Mouse (Mus musculus): Measurements from ENCODE around the gene Cript. TPM values are rescaled to one million over a fixed set of nuclear protein-coding genes. Genes with fewer than 3 reads are reported as not detected.
A peak's percentile ranks its signal among the peaks of the same experiment; 100 is the strongest.

Gene Cript
- 51.4 and 51.6 TPM in 2 replicates for total RNA-seq (2014; rRNA removed)
- polyA plus RNA-seq (2015; fragmentation: Nextera tagmentation; extraction: Ambion mirVana): 194 and 199 TPM in 2 replicates

- under 1% methylated on average over 37 of the region's 43 CpGs for WGBS
- H3K27me3 ChIP-seq (ENCODE audit: insufficient read depth, low read length): no peaks in the 10 kb centered on the region
- ATAC-seq (ENCODE audit: low FRiP score): peak; percentile 100
These were observed at the start of gene Cript, which contains the start of gene Pigf for GRCm38 (mm10) chr17:87025269-87025949. Gene Cript (plus strand): TSS chr17:87025550. Gene Pigf (minus strand): TSS chr17:87025406.

DNA sequence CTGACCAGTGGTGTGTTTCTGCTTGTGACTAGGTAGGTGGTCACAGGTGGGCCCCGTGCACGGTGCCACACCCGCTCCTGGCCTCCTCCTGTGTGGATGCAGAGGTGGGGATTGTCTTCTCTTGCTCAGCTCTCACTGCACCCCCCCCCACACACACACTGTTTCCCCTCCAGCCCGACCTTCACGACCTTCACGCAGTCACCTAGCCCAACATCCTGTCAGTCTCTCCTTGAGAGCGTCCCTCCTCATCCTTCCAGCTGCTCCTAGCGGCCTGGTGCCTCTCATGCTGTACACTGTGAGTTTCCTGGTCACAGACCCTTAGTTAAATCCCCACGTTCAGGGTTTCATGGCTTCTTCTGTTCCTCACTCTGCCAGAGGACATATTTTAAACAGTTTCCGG lies 49.0 kb upstream of the Cript start:
- Histone ChIP-seq H3K4me1 (ENCODE audit: insufficient read depth, low read length) (no peaks in the 10 kb centered on the region), H3K36me3 (ENCODE audit: insufficient read depth, low read length) (no peaks in the 10 kb centered on the region), H3K4me2 (ENCODE audit: low read depth, low read length, poor library complexity, severe bottlenecking) (no peak overlapping the region), H3K9me3 (ENCODE audit: low read length) (no peaks in the 10 kb centered on the region), H3K27ac (ENCODE audit: low read depth, low read length) (no peak overlapping the region), H3K9ac (replicated peaks; ENCODE audit: low read length, poor library complexity, severe bottlenecking) (no peak overlapping the region), H3K27me3 (ENCODE audit: insufficient read depth, low read length) (no peaks in the 10 kb centered on the region), H3K4me3 (ENCODE audit: low read depth, low read length) (no peak overlapping the region)
- 83% methylated on average over 10 of the region's 10 CpGs for WGBS
- TF ChIP-seq CTCF (IDR thresholded peaks at IDR 0.05): no peak
- no peak for DNase-seq (ENCODE audit: low spot score)
- ATAC-seq (ENCODE audit: low FRiP score): no peak

More at GRCm38 (mm10) chr17:87025269-87025949, at the start of gene Cript, which contains the start of gene Pigf:
- H3K9me3 ChIP-seq (ENCODE audit: low read length): no peaks in the 10 kb centered on the region
- H3K4me1 ChIP-seq (ENCODE audit: insufficient read depth, low read length): 0 out of 2 replicates have a peak, but pooled peaks cover 2% of the 10 kb centered on the region
- H3K36me3 ChIP-seq (ENCODE audit: insufficient read depth, low read length): no peaks in the 10 kb centered on the region
- H3K9ac ChIP-seq (replicated peaks; ENCODE audit: low read length, poor library complexity, severe bottlenecking): peak within 1 kb of the TSS; percentile 74
- peak within 1 kb of the TSS; percentile 62; the same call in 1 of the 2 replicates for H3K27ac ChIP-seq (ENCODE audit: low read depth, low read length)
- peak; percentile 14 for TF ChIP-seq CTCF (IDR thresholded peaks at IDR 0.05)
- peak; percentile 99 for DNase-seq (ENCODE audit: low spot score)
- H3K4me2 ChIP-seq (ENCODE audit: low read depth, low read length, poor library complexity, severe bottlenecking): peak within 1 kb of the TSS; percentile 97
- H3K4me3 ChIP-seq (ENCODE audit: low read depth, low read length): peak within 1 kb of the TSS; percentile 91

DNA sequence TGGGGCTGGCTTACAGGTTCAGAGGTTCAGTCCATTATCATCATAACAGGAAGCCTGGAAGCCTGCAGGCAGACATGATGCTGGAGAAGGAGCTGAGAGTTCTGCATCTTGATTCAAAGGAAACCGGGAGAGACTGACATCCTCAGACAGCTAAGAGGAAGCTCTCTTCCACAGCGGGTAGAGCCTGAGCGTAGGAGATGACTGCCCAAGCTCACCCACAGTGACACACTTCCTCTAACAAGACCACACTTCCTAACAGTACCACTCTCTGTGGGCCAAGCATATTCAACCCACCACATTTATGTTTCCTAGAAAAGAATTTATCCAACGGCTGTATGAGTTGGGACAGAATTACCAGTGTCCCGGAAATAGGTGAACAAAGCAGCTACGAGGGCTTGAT lies 46.9 kb upstream of the Cript start:
- no peaks in the 10 kb centered on the region for H3K36me3 ChIP-seq (ENCODE audit: insufficient read depth, low read length)
- H3K4me2 ChIP-seq (ENCODE audit: low read depth, low read length, poor library complexity, severe bottlenecking): no peak overlapping the region
- no peak for TF ChIP-seq CTCF (IDR thresholded peaks at IDR 0.05)
- H3K9me3 ChIP-seq (ENCODE audit: low read length): no peaks in the 10 kb centered on the region
- ATAC-seq (ENCODE audit: low FRiP score) (no peak), DNase-seq (ENCODE audit: low spot score) (no peak)
- H3K27ac ChIP-seq (ENCODE audit: low read depth, low read length): no peak overlapping the region
- 87% methylated on average over 6 of the region's 6 CpGs for WGBS
- H3K4me3 ChIP-seq (ENCODE audit: low read depth, low read length): no peak overlapping the region
- no peaks in the 10 kb centered on the region for H3K4me1 ChIP-seq (ENCODE audit: insufficient read depth, low read length)
- no peaks in the 10 kb centered on the region for H3K27me3 ChIP-seq (ENCODE audit: insufficient read depth, low read length)
- no peak overlapping the region for H3K9ac ChIP-seq (replicated peaks; ENCODE audit: low read length, poor library complexity, severe bottlenecking)

- no peak for TF ChIP-seq CTCF (IDR thresholded peaks at IDR 0.05)
- H3K27me3 ChIP-seq (ENCODE audit: insufficient read depth, low read length): no peaks in the 10 kb centered on the region
- WGBS: 100% methylated on average over 1 of the region's 1 CpGs
- no peaks in the 10 kb centered on the region for H3K36me3 ChIP-seq (ENCODE audit: insufficient read depth, low read length)
- ATAC-seq (ENCODE audit: low FRiP score) (no peak), DNase-seq (ENCODE audit: low spot score) (no peak)
- H3K4me2 ChIP-seq (ENCODE audit: low read depth, low read length, poor library complexity, severe bottlenecking): no peak overlapping the region
- no peak overlapping the region for H3K9ac ChIP-seq (replicated peaks; ENCODE audit: low read length, poor library complexity, severe bottlenecking)
- no peaks in the 10 kb centered on the region for H3K9me3 ChIP-seq (ENCODE audit: low read length)
- 0 out of 2 replicates have a peak, but pooled peaks cover 2% of the 10 kb centered on the region for H3K4me1 ChIP-seq (ENCODE audit: insufficient read depth, low read length)
- no peak overlapping the region for H3K4me3 ChIP-seq (ENCODE audit: low read depth, low read length)
- no peak overlapping the region for H3K27ac ChIP-seq (ENCODE audit: low read depth, low read length)
These were observed 44.1 kb upstream of the Cript start for GRCm38 (mm10) chr17:86981205-86981604.

DNA sequence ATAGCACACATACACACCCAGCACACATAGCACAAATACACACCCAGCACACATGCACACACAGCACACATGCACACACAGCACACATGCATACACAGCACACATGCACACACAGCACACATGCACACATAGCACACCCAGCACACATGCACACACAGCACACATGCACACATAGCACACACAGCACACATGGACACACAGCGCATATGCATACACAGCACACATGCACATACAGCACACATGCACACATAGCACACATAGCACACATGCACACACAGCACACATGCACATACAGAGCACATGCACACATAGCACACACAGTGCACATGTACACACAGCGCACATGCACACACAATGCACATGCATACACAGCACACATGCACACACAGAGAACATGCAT lies 43.6 kb upstream of the Cript start:
- TF ChIP-seq CTCF (IDR thresholded peaks at IDR 0.05): no peak
- ATAC-seq (ENCODE audit: low FRiP score): no peak
- no peak for DNase-seq (ENCODE audit: low spot score)
- H3K27me3 ChIP-seq (ENCODE audit: insufficient read depth, low read length): no peaks in the 10 kb centered on the region
- 100% methylated on average over 2 of the region's 2 CpGs for WGBS
- H3K4me2 ChIP-seq (ENCODE audit: low read depth, low read length, poor library complexity, severe bottlenecking): no peak overlapping the region
- H3K9ac ChIP-seq (replicated peaks; ENCODE audit: low read length, poor library complexity, severe bottlenecking): no peak overlapping the region
- 0 out of 2 replicates have a peak, but pooled peaks cover 2% of the 10 kb centered on the region for H3K4me1 ChIP-seq (ENCODE audit: insufficient read depth, low read length)
- H3K4me3 ChIP-seq (ENCODE audit: low read depth, low read length): no peak overlapping the region
- H3K36me3 ChIP-seq (ENCODE audit: insufficient read depth, low read length): no peaks in the 10 kb centered on the region
- H3K9me3 ChIP-seq (ENCODE audit: low read length): no peaks in the 10 kb centered on the region
- no peak overlapping the region for H3K27ac ChIP-seq (ENCODE audit: low read depth, low read length)

- DNase-seq (ENCODE audit: low spot score): no peak
- H3K9me3 ChIP-seq (ENCODE audit: low read length): no peaks in the 10 kb centered on the region
- TF ChIP-seq CTCF (IDR thresholded peaks at IDR 0.05): no peak
- no peak overlapping the region for H3K4me2 ChIP-seq (ENCODE audit: low read depth, low read length, poor library complexity, severe bottlenecking)
- H3K4me1 ChIP-seq (ENCODE audit: insufficient read depth, low read length): 0 out of 2 replicates have a peak, but pooled peaks cover 2% of the 10 kb centered on the region
- no peaks in the 10 kb centered on the region for H3K36me3 ChIP-seq (ENCODE audit: insufficient read depth, low read length)
- H3K27ac ChIP-seq (ENCODE audit: low read depth, low read length): no peak overlapping the region
- no peak for ATAC-seq (ENCODE audit: low FRiP score)
- WGBS: 65% methylated on average over 9 of the region's 9 CpGs
- H3K9ac ChIP-seq (replicated peaks; ENCODE audit: low read length, poor library complexity, severe bottlenecking): no peak overlapping the region
- H3K4me3 ChIP-seq (ENCODE audit: low read depth, low read length): no peak overlapping the region
- H3K27me3 ChIP-seq (ENCODE audit: insufficient read depth, low read length): no peaks in the 10 kb centered on the region
These were observed 42.9 kb upstream of the Cript start for GRCm38 (mm10) chr17:86982497-86982896.
